Mouse (Mus musculus) testis, adult 10 weeks (tissue): ENCODE measurements around the gene Vsig4. TPM values are rescaled to one million over a fixed set of nuclear protein-coding genes. Genes with fewer than 3 reads are reported as not detected.

ENCODE experiments used
- polyA plus RNA-seq: library from polyadenylated mRNA; stranded (reverse); fragments of 350-450 nt; fragmentation: Illumina TruSeq; extraction: RNeasy Lipid Tissue Mini Kit (QIAGEN cat#74804); gene quantifications from one replicate; pipeline ENCODE4 v1.2.3, GENCODE M21; 2014; ENCODE audit warnings: low read depth, low replicate concordance

Vsig4 gene
- polyA plus RNA-seq, result 1.1 TPM

GRCm38 (mm10) chrX:96293338-96293737 lies at the start of gene Vsig4:
TSS of gene Vsig4 (minus strand) at chrX:96293438.

Other genes starting within 250 kb of the Vsig4 start
- gene Msn, start 197.4 kb downstream of the Vsig4 start, polyA plus RNA-seq, result 7.2 TPM
- 1.5 TPM for gene Heph, start 161.9 kb upstream of the Vsig4 start, polyA plus RNA-seq
- gene Hsf3, start 162.9 kb upstream of the Vsig4 start, polyA plus RNA-seq, result 0.31 TPM